Mouse (Mus musculus) cortical plate, adult 2 months (tissue): ENCODE results near the gene Nck1. TPM values are rescaled to one million over a fixed set of nuclear protein-coding genes. Genes with fewer than 3 reads are reported as not detected.

Source experiments
- H3K27ac ChIP-seq: fragments of 200-500 bp; 2 replicates; pipeline ENCODE4 v1.5.1; 2012; ENCODE audit warnings: low read length, control low read depth, inconsistent platforms; ENCODE audit not compliant: insufficient read depth
- H3K4me1 ChIP-seq: fragments of 200-500 bp; 2 replicates; pipeline ENCODE4 v1.6.1; 2011; ENCODE audit warnings: low read length; ENCODE audit not compliant: control insufficient read depth, insufficient read depth
- H3K4me3 ChIP-seq: fragments of 200-500 bp; 2 replicates; pipeline ENCODE4 v1.5.1; 2011; ENCODE audit warnings: mild to moderate bottlenecking, low read length, control low read depth; ENCODE audit not compliant: insufficient read depth
- CTCF ChIP-seq: fragments of 200-500 bp; IDR thresholded peaks from 2 replicates; pipeline ENCODE4 v1.5.1; 2011; ENCODE audit warnings: mild to moderate bottlenecking, control low read depth, low read length; ENCODE audit not compliant: insufficient read depth; ENCODE audit errors: extremely low read depth
- POLR2A ChIP-seq: fragments of 200-500 bp; IDR thresholded peaks from 2 replicates; pipeline ENCODE4 v1.6.1; 2011; ENCODE audit warnings: mild to moderate bottlenecking, low read length, control low read depth; ENCODE audit not compliant: insufficient read depth; ENCODE audit errors: extremely low read depth
- polyA plus RNA-seq: library from polyadenylated mRNA; depleted of rRNA; stranded (reverse); fragments of >200 nt; gene quantifications from 2 replicates; pipeline ENCODE4 v1.2.3, GENCODE M21; 2012

The Nck1 gene
- polyA plus RNA-seq, 1 experiment: 27.2 TPM

- no peaks in the 10 kb centered on the region for H3K4me1 ChIP-seq
- H3K4me3 ChIP-seq: no peak overlapping the region
- H3K27ac ChIP-seq: no peak overlapping the region
- TF ChIP-seq CTCF: no peak
- TF ChIP-seq POLR2A: no peak
These were observed 39.3 kb downstream of the Nck1 start for GRCm38 (mm10) chr9:100506652-100507051.

- TF ChIP-seq CTCF: no peak
- no peak for TF ChIP-seq POLR2A
- Histone ChIP-seq H3K4me3 (no peak overlapping the region), H3K27ac (no peak overlapping the region; the same call in 1 of the 2 replicates), H3K4me1 (no peaks in the 10 kb centered on the region)
These were observed 40.4 kb downstream of the Nck1 start for GRCm38 (mm10) chr9:100505498-100505897.

GRCm38 (mm10) chr9:100493611-100494261 lies 52.2 kb downstream of the Nck1 start:
- Histone ChIP-seq H3K4me1 (no peaks in the 10 kb centered on the region), H3K4me3 (no peak overlapping the region), H3K27ac (no peak overlapping the region)
- TF ChIP-seq CTCF (peak; percentile 19; the same call in 1 of the 2 replicates), POLR2A (no peak)

- no peaks in the 10 kb centered on the region for H3K4me1 ChIP-seq
- no peak for TF ChIP-seq CTCF
- no peak for TF ChIP-seq POLR2A
These were observed 54.5 kb downstream of the Nck1 start for GRCm38 (mm10) chr9:100491424-100491823.

GRCm38 (mm10) chr9:100488969-100489368 lies 57.0 kb downstream of the Nck1 start:
- Histone ChIP-seq H3K27ac (no peak overlapping the region), H3K4me3 (no peak overlapping the region), H3K4me1 (no peaks in the 10 kb centered on the region)
- TF ChIP-seq POLR2A: no peak
- TF ChIP-seq CTCF: no peak

More at GRCm38 (mm10) chr9:100491424-100491823, 54.5 kb downstream of the Nck1 start:
- Histone ChIP-seq H3K4me3 (no peak overlapping the region), H3K27ac (no peak overlapping the region)

GRCm38 (mm10) chr9:100488056-100488713 lies 57.7 kb downstream of the Nck1 start:
- Histone ChIP-seq H3K27ac (no peak overlapping the region), H3K4me3 (no peak overlapping the region), H3K4me1 (no peaks in the 10 kb centered on the region)
- TF ChIP-seq POLR2A (no peak), CTCF (no peak)

- H3K4me3 ChIP-seq: no peak within 1 kb of the TSS
- no peak within 1 kb of the TSS for H3K27ac ChIP-seq
- H3K4me1 ChIP-seq: no peaks in the 10 kb centered on the region
- TF ChIP-seq POLR2A: no peak
- TF ChIP-seq CTCF: no peak
These were observed 59.5 kb downstream of the Nck1 start, which contains the start of gene Il20rb for GRCm38 (mm10) chr9:100486431-100486830. Gene Il20rb, minus strand, starts transcription at chr9:100486788.

GRCm38 (mm10) chr9:100483318-100483717 lies 62.6 kb downstream of the Nck1 start:
- Histone ChIP-seq H3K27ac (no peak overlapping the region), H3K4me3 (no peak overlapping the region), H3K4me1 (no peaks in the 10 kb centered on the region)
- TF ChIP-seq POLR2A (no peak), CTCF (no peak)

- TF ChIP-seq CTCF (no peak), POLR2A (no peak)
- Histone ChIP-seq H3K27ac (no peak overlapping the region), H3K4me3 (no peak overlapping the region), H3K4me1 (no peaks in the 10 kb centered on the region)
These were observed 64.3 kb downstream of the Nck1 start for GRCm38 (mm10) chr9:100481626-100482025.

- TF ChIP-seq CTCF: no peak
- no peak for TF ChIP-seq POLR2A
- no peak overlapping the region for H3K4me3 ChIP-seq
- no peaks in the 10 kb centered on the region for H3K4me1 ChIP-seq
- no peak overlapping the region for H3K27ac ChIP-seq
These were observed 71.9 kb downstream of the Nck1 start for GRCm38 (mm10) chr9:100474056-100474455.
